8 mouse cellular contexts compared by ENCODE assay signal in the genomic region with DNA sequence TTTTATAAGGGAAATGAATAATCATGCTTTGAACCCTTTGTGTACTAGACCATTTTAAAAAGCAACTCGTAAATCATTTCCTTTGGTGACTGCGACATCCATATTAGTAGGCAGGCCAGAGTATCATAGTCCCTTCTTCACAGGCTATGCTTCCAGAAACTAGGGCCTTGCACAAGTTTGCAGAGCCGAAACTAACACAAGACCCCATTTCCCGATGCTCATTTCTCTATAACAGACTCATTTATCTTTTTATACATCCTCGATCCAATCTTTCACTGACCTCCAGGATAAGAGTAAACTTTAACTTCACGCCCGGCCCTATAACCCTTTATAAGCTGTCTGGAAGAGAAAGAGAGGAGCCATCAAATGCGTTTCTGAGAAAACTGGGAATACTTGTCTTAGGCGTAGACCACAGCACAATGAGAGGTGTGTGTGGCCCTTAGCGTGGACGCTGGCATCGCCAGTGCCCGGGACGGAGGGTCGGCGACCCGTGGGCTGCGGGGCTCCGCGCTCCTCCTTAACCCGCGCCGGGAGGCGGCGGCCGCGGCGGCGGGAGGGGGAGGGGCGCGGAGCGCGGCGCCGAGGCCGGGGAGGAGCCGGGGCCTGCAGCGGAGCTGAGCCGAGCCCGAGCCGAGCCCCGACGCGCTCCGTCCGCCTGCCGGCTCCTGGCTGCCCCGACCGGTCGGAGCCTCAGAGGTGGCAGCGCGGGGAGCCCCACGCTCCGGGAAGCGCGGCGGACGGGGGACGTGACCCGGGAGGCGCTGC. TPM values are rescaled to one million over a fixed set of nuclear protein-coding genes. Genes with fewer than 3 reads are reported as not detected.
DNase-seq lines count a peak whose midpoint lies in the region; ATAC-seq and TF ChIP-seq lines count a peak whose summit lies in the region.

A gene (plus strand): TSS at position 609 of the 765 bp plus-strand sequence.

- peak; percentile 91 for ATAC-seq in forebrain, embryonic 14.5 days
- ATAC-seq in neural tube, embryonic 15.5 days (ENCODE audit: low FRiP score) = peak; percentile 90

- H3K4me3 ChIP-seq in E14TG2a.4 (replicated peaks; ENCODE audit: low read length) = peak within 1 kb of the TSS; percentile 89
- H3K4me3 ChIP-seq in forebrain, embryonic 14.5 days (ENCODE audit: low read depth, low read length) = peak within 1 kb of the TSS; percentile 93
- H3K4me3 ChIP-seq in lung, adult 2 months (replicated peaks; ENCODE audit: extremely low read depth, low read depth, low read length) = peak within 1 kb of the TSS; percentile 100
- peak within 1 kb of the TSS; percentile 91 for H3K4me3 ChIP-seq in neural tube, embryonic 15.5 days (replicated peaks)
- peak within 1 kb of the TSS; percentile 87 for H3K4me3 ChIP-seq in thymus, adult 2 months (ENCODE audit: control insufficient read depth, insufficient read depth, low read length)

- WGBS in forebrain, embryonic 14.5 days = 2% methylated on average over 50 of the region's 61 CpGs
- WGBS in lung, adult 2 months = under 1% methylated on average over 53 of the region's 61 CpGs
- 2% methylated on average over 45 of the region's 61 CpGs for WGBS in neural tube, embryonic 15.5 days
- 5% methylated on average over 60 of the region's 61 CpGs for WGBS in thymus, adult 2 months

- H3K27ac ChIP-seq in forebrain, embryonic 14.5 days (ENCODE audit: low read depth, low read length) = peak within 1 kb of the TSS; percentile 48; the same call in 1 of the 2 replicates
- H3K27ac ChIP-seq in neural tube, embryonic 15.5 days (replicated peaks) = peak within 1 kb of the TSS; percentile 67
- no peak within 1 kb of the TSS for H3K27ac ChIP-seq in thymus, adult 2 months (ENCODE audit: control insufficient read depth, insufficient read depth, low read length)

- H3K9ac ChIP-seq in forebrain, embryonic 14.5 days (ENCODE audit: low read length) = peak within 1 kb of the TSS; percentile 91
- H3K9ac ChIP-seq in neural tube, embryonic 15.5 days (replicated peaks) = peak within 1 kb of the TSS; percentile 93

- peak within 1 kb of the TSS; percentile 77 for H3K4me2 ChIP-seq in forebrain, embryonic 14.5 days (ENCODE audit: low read length)
- H3K4me2 ChIP-seq in neural tube, embryonic 15.5 days = peak within 1 kb of the TSS; percentile 91

- no peaks in the 10 kb centered on the region for H3K9me3 ChIP-seq in E14TG2a.4 (ENCODE audit: low read length)
- H3K9me3 ChIP-seq in forebrain, embryonic 14.5 days (replicated peaks; ENCODE audit: control insufficient read depth, low read length) = no peaks in the 10 kb centered on the region
- no peaks in the 10 kb centered on the region for H3K9me3 ChIP-seq in neural tube, embryonic 15.5 days (replicated peaks)

- no peak for TF ChIP-seq POLR2A in lung, adult 2 months (IDR thresholded peaks at IDR 0.05; ENCODE audit: borderline replicate concordance, extremely low read depth, low read depth, low read length)
- no peak for TF ChIP-seq POLR2A in thymus, adult 2 months (IDR thresholded peaks at IDR 0.05; ENCODE audit: control insufficient read depth, extremely low read depth, insufficient read depth, low read length, poor library complexity)

- peaks cover 49% of the 10 kb centered on the region for H3K27me3 ChIP-seq in E14TG2a.4 (ENCODE audit: insufficient read depth, low read length)
- no peaks in the 10 kb centered on the region for H3K27me3 ChIP-seq in forebrain, embryonic 14.5 days (replicated peaks; ENCODE audit: control insufficient read depth, insufficient read depth, low read length)
- H3K27me3 ChIP-seq in neural tube, embryonic 15.5 days (replicated peaks) = no peaks in the 10 kb centered on the region
- H3K27me3 ChIP-seq in thymus, adult 2 months (ENCODE audit: control insufficient read depth, insufficient read depth, low read length) = no peaks in the 10 kb centered on the region

- intact Hi-C loops in heart, postnatal 14 days (cut with DNase I) = loop anchor here (10.0 kb wide), 1 partner anchor 1595 kb away; a partner anchor contains a TSS

- peaks cover 50% of the 10 kb centered on the region for H3K4me1 ChIP-seq in E14TG2a.4 (replicated peaks; ENCODE audit: low read depth, low read length)
- peaks cover 18% of the 10 kb centered on the region for H3K4me1 ChIP-seq in forebrain, embryonic 14.5 days (ENCODE audit: control insufficient read depth, insufficient read depth, low read length)
- H3K4me1 ChIP-seq in lung, adult 2 months (ENCODE audit: control insufficient read depth, insufficient read depth, low read length) = peaks cover 15% of the 10 kb centered on the region
- H3K4me1 ChIP-seq in neural tube, embryonic 15.5 days = peaks cover 37% of the 10 kb centered on the region
- H3K4me1 ChIP-seq in thymus, adult 2 months (replicated peaks; ENCODE audit: control insufficient read depth, insufficient read depth, low read length) = peaks cover 22% of the 10 kb centered on the region

- no peak for TF ChIP-seq CTCF in E14TG2a.4 (conservative IDR thresholded peaks at IDR 0.05; ENCODE audit: low read length)
- no peak for TF ChIP-seq CTCF in lung, adult 2 months (IDR thresholded peaks at IDR 0.05; ENCODE audit: insufficient read depth, low read length)
- peak; percentile 34; the same call in 1 of the 2 replicates for TF ChIP-seq CTCF in thymus, adult 2 months (IDR thresholded peaks at IDR 0.05; ENCODE audit: borderline replicate concordance, control insufficient read depth, extremely low read depth, insufficient read depth, low read length, poor library complexity)

- peak; percentile 61 for DNase-seq in cerebellum, adult 11 months
- DNase-seq in forebrain, embryonic 14.5 days (ENCODE audit: low spot score) = peak; percentile 52
- peak; percentile 88 to 90 for DNase-seq in heart, postnatal 14 days
- peak; percentile 80 to 88 for DNase-seq in kidney, postnatal 4 days
- DNase-seq in lung, adult 2 months = peak; percentile 82
- peak; percentile 74 for DNase-seq in thymus, adult 2 months

- H3K36me3 ChIP-seq in E14TG2a.4 (ENCODE audit: insufficient read depth, low read length) = no peaks in the 10 kb centered on the region
- no peaks in the 10 kb centered on the region for H3K36me3 ChIP-seq in forebrain, embryonic 14.5 days (ENCODE audit: control insufficient read depth, insufficient read depth, low read length)
- H3K36me3 ChIP-seq in neural tube, embryonic 15.5 days = 0 out of 2 replicates have a peak, but pooled peaks cover 3% of the 10 kb centered on the region
- no peaks in the 10 kb centered on the region for H3K36me3 ChIP-seq in thymus, adult 2 months (ENCODE audit: control insufficient read depth, insufficient read depth, low read length)

RNA-seq across cellular contexts. Expression of the gene that starts here (rescaled TPM):
- 4.9 and 6.4 TPM in 2 replicates for polyA plus RNA-seq in forebrain, embryonic 14.5 days (2014; fragmentation: Nextera tagmentation; extraction: Ambion mirVana)
- total RNA-seq in heart, postnatal 14 days (2021) = 10 to 100 TPM; 30.9 to 31.9 TPM
- 16.5 and 19.9 TPM in 2 replicates for polyA plus RNA-seq in lung, adult 2 months (2012; rRNA removed)
- polyA plus RNA-seq in neural tube, embryonic 15.5 days (2015; fragmentation: Nextera tagmentation; extraction: Ambion mirVana) = 7.1 and 7.4 TPM in 2 replicates
- 20.2 and 22.5 TPM in 2 replicates for polyA plus RNA-seq in thymus, adult 2 months (2012; rRNA removed)
